Mouse (Mus musculus) 3134 (cell line): ENCODE data around the gene Pik3r1.

Source experiments
- DNase-seq: peaks from one replicate; pipeline ENCODE4 v3.0.0-alpha.2; 2011; ENCODE audit warnings: low spot score; ENCODE audit not compliant: insufficient read length; ENCODE audit errors: extremely low read depth

The Pik3r1 gene

DNA sequence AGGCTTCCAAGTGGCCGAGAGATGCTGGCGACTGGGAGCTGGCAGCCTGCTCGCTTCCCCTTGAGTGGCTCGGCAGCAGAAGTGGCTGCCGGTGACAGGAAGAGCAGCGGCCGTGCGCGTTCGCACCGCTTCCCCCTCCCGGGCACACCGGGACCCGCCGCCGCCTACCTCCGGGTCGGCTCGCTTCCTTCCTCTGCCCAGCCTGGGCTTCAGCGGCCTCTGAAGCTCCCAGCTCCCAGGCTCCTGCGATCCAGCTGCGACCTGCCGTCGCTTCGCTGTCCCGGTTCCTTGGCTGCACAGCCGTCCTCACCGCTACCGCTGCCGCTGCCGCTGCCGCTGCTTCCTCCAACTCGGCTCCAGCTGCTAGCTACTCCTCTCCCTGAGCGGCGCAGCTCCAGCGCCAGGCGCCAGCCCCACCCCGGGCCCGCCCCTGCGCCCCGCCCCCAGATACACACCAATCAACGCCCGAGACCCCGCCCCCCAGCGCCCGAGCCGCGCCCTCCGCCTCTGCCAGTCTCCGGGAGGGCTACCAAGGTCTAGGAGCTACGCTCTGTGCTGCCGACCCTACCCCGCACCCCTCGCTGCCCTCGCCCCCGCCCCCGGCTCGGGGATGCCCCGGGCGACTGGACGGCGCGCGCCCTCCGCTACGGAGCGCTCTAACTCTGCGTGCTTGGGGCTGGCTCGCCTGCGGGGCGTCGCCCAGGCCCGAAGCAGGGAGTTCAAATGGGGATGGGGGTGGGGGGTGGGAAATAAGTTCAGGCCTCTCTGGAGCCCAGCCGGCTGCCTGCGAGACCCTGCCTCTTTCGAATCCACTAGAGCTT is at the start of gene Pik3r1:
Gene Pik3r1 (minus strand): TSS at position 409 of the 821 bp plus-strand sequence.
- peak; percentile 94 for DNase-seq

DNA sequence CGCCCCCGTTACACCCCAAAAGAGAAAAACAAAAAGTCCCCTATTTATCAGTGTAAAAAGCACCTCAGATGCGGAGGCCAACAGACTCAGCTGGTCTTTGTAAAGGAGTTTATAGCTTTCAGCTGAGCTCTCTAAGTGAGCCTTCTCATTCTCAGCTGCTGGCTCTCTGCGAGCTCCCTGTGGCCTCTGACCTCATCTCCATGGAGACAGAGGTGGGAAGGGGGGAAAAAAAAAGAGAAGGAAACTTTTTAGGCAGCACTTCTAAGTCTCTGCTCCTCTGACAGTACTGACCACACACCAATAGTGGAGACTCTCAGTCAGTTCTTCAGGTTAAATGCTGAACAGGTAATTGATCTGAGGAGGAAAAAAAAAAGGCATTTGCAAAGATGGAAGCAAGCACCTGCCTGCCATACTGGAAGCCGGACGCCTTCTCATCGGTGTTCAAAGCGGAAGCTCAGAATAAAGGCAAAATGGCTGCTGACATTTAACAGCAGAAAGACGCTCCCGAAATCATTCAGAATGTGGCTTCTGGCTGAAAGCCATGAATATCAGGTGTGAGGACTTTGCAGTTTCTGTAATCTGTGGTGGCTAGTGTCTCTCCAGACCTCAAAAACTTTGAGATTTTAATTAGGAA is 45.4 kb upstream of the Pik3r1 start:
- no peak for DNase-seq

DNA sequence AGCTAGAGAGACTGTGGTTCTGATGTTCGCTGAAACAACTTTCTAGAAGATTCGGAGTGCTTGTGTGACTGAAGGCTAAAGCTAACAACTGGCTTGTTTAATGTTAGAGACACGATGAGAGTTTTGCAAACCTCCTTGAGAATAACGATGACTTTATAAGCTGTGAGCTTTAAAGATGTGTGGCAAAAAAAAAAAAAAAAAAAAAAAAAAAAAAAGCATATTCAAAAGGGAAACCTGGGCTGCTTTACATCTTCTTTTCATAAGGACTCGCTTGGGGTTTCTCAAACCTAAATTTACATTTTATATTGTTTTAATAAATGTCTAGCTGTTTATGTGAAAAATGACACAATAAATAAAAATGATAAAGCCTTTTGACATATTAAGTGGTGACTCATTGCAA is 44.3 kb upstream of the Pik3r1 start:
- DNase-seq: no peak

DNA sequence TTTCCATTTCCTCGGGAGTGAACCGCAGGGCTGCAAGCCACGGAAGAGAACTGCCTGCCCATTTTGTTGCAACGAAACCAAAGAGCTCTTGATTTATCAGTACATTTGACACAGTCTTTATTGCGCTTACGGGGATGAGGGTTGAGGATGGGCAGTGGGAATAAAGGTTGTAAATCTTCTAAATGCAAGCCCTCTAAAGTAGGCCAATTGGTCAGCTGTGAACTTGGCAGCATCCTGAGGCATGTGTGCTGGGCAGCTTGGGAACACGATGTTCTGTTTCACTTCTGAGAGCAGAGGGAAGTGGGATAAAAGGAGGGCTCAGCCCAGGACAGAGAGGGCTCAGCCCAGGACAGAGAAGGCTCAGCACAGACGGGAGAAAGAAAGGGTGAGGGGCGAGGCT is 43.9 kb upstream of the Pik3r1 start:
- no peak for DNase-seq

DNA sequence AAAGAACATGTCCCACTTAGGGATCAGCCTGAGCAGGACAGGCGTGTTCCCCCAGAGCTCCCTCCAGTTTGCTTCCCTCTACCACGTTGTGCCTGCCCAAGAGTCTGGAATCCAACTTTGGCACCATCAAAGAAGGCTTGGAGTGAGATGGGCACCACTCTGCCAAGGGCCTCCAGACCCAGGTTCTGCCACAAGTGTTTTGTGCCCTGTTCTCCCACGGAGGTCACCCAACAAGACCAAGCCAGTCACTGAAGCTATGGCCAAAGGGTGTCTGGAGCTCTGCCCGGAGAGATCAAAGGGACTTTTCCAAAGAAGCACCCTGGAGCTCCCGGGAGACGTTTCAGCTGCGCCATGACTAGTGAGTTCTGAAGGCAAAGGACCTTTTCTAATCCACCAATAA is 42.6 kb upstream of the Pik3r1 start:
- no peak for DNase-seq

DNA sequence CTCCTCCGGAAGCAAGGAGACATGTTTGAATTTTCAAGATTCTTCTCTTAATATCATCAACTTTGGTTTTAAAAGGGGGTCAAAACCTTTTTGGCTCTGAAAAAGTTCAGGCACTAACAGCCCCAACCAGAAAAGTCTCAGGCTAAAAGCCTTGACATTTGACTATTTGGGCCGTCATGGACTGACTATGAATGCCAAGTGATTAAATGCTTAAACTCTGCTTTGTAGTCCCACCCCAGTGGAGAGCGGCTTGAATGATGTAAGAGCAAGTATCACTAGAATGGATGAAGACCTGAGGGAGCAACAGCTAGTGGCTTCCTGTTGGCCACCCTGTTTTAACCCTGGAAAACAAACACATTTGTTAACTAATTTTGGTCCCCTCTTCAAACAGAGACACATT is 41.8 kb upstream of the Pik3r1 start:
- DNase-seq: no peak

DNA sequence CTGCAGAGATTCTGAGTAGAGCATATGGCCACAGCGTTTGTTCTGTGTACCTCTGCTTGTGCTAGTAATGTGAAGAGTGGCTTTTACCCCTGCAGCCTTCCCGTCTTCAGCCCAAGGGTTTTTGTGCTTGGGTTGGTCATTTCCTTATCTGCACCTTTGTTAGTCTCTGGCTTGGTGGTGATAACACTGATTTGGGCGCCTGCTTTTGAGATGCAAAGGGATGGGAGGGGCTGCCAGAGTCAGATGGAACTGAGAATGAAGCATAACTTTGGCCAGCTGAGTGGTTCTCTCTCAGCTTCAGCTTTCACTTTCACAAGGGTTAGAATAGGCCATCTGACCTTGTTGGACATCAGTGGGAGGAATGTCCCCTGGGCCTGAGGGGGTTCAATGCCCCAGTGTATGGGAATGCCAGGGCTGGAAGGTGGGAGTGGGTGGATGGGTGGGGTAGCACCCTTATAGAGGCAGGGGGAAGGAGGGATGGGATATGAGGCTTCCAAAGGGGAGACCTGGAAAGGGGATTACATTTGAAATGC is 37.6 kb upstream of the Pik3r1 start:
- DNase-seq: no peak

DNA sequence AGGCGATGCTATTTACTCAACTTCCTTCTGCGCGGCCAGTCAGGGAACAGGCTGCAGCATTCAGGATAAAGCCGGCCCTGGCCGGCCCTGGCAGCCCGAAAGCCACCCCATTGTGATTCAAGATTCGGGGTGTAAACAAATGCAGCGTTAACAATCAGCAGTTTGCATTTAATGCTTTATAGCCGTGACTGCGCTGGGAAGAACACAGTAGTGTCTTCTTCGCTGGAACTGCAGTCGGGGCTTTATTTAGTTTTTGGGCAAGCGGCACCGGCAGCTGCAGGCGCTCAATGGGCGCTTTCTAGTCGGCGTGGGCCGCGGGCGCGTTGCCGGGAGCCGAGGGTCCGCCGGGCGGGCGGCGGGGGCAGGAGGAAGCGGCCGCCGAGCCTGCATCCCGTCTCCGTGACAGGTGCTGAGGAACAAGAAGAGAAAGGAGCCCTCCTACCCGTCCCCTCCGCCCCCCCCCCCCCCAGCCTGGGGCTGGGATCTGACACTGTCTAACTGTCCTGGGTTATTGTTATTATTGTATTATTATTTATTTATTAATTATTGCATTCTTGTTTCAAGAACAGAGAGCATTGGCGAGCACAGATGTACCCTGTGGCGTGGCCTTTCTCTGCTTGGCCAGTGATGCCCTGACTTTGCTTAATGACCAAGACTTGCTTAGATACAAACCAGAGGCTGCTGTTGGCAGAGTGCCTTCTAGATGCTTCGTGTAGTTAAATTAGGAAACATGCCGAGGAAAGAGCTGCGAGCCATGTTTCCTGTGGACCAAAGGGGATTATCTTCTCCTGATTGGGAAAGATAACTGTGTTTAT is 33.6 kb upstream of the Pik3r1 start:
- no peak for DNase-seq

DNA sequence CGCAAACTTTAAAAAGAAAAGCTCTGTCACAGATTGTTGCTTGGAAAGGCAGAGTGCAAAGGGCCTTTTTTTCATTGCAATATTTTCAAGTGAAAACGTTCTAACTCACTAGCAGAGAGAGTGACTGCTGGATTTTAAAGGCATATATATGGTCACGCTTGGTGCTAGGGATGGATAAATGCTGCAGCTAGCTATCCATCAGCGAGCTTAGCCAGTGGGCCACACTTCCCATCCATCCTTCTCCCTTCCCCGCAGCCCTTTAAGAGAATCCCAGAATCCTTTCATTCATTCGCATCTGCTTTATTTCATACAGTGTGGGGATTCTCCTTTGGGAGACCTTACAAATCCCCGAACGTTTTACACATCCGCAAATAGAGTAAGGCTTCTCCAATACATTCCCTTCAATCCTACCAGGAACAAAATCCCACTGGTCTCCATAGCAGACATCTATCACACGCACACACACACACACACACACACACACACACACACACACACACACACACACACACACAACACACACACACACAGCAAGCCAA is 32.9 kb upstream of the Pik3r1 start:
- DNase-seq: no peak

DNA sequence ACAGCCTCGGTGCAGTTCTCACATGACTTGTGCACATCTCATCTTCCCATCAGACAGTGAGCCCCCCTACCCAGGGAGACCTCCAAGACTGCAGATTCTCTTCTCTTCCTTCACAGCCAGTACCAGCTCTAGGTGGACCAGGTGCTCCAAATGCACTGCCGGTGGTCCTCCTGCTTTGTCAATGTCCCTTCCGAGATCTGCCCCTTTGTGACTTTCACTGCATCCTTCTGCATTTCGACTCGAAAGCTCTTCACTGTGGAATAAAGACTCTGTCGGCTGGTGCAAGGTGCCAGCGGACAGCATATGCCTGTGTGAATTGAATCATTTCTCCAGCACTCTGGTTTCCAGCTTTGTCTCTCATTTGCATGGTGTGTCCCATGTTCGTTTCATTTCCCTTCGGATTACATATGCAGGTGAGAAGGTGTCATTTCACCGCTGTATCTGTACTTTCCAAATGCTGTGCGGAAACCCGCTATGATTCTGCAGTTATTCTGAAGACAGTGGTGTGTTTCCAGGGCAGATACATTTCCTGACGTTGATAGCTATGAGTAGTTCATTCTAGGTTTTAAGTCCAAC is 32.1 kb upstream of the Pik3r1 start:
- DNase-seq: no peak

DNA sequence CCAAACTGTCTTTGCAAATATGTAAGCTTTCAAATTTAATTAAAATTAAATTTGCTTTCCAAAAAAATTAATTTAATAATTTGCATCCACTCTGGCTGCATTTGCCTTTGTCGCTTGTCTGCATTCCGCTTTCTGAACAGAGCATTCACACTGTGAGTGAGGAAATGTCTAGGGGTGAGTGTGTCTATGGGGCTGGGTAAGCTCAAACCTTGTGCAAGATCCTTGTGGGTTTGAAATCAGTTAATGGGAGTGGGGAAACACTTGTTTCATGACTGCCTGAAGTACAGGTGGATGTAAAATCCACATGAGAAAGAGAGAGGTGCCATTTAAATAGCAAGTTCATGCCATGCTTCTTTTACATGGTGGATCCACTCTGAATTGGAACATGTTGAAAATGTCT is 31.3 kb upstream of the Pik3r1 start:
- DNase-seq: no peak

DNA sequence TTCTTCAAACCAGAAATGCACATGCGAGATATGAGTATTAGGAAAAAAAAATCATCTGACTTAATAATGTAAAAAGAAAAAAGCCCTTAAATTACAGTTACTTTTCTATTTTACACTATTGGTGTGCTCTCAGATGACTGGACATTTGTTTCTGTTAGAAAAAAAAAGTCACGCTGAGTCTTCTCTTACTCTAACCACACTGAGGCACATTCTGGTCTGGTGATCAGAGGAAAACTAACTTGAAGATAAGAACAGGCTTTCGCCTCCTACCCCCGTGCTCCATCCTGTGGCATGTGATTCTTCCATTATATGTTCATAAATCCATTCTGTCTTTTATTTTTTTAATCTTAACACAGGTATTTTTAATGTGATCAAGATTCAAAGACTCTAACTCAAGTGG is 30.5 kb upstream of the Pik3r1 start:
- no peak for DNase-seq

DNA sequence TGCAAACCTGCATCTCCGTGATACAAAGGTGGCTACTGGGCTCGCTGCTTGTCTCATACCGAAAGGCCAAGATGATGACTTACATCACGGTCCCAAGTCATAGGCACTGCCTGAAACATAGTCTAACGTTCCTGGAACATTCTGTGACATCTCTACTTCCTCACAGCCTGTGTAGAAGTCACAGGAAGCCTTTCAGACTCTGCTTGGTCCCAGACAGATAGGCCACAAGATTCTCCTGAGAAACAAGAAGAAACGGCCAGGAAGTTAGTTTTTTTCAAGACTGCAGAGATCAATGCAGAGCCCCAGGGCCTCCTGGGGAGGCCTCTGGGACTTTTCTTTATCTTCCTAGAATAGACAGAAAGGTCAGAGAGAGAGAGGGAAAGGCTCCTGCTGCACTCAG is 29.0 kb upstream of the Pik3r1 start:
- DNase-seq: no peak

DNA sequence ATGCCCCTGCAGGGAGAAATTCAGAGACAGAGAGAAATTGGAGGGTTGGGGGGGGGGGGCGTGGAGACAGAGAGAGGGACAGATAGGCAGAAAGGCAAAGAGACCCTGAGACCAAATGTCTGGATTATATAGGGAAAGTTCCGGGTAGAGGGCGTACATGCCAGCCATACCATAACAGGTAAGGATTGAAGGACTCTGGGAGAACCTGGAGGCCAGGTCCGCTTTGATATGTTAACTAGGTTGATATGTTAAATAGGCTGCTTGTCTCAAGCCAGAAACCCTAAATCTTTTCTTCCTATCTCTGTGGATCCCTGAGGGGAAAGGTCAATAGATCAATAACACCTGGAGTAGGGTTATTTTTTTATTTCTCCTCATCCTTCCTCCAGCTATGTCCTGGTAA is 17.7 kb upstream of the Pik3r1 start:
- DNase-seq: no peak

DNA sequence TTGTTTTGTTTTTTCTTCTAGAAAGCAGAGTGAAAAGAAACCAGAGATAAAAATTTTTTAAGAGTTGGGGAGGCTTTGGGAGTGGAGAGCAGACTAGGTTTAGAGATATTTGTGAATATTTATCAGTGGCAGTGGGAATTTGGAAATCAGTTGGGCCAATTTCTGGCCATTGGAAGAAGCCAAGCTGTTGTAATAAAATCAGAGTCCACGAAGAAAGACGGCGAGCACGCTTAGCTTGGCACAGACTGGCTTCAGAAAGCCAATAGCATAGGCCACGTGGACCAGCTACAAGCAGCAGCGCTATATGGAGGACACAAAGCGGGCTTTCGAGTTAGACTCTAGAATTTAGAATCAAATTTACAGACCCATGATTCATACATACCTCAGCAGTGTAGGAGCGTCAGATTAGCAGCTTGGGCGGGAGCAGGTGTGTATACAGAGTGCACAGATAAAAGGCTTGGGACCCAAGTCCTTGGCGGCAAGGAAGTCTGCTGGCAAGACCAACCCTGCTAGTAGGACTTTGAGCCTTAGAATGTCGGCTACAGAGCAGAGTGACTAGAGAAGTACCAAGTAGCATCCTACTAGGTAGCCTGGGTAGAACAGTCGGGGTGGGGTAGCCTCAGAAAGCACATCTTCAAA is 16.8 kb upstream of the Pik3r1 start:
- DNase-seq: no peak

DNA sequence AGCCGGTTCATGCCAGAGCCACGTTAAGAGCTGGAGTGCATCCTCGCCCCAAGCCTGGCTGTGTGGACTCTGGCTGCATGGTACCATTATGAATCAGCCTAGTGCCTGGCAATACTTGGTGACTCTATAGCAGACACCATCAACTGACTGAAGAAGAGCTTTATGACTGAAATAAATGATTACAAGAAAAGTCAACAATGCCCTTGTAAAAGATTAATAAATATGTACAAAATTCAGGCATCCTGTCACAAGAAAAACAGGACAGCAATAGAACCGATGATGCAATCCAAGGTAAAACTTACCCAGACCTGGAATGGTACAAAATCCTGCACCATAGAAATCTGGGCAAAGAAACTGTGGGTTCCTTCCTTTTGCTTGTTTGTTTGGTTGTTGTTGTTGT is 11.0 kb upstream of the Pik3r1 start:
- no peak for DNase-seq

DNA sequence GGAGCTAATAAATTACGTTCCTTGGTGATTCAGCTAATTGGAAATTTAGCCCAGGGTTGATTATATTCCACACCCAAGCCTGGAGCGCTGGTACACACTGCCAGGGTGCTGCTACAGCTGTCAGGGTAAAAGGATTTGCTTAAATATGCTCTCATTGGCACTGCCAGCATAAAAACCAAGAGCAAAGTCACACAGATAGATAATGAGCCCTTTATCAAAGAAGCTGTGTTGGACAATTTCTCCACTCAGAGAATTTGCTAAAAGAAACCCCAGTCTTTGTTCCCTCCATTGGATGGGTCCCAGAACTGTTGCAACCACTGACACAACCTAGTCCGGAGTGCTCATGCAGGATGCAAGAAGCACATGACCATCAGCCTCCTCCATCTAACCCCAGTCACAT is 9.8 kb upstream of the Pik3r1 start:
- DNase-seq: no peak

DNA sequence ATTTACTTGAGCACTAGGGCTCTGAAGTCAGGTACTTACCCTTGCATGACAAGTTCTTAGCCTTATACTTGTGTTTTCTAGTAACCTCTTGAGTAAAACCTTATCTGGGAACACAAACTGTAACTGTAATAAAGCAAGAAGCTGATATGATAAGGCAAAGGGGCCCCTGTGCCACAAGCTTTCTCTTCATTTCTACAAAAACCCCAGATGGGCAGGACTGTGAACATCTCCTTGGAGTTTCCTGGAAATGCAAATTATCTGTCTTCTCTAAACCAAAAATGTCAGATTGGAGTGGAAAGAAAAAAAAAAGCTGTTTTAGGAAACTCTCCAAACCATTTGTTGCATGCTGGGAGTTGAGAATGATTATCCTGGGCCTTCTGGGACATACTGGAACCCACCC is 3.1 kb upstream of the Pik3r1 start:
- DNase-seq: no peak

DNA sequence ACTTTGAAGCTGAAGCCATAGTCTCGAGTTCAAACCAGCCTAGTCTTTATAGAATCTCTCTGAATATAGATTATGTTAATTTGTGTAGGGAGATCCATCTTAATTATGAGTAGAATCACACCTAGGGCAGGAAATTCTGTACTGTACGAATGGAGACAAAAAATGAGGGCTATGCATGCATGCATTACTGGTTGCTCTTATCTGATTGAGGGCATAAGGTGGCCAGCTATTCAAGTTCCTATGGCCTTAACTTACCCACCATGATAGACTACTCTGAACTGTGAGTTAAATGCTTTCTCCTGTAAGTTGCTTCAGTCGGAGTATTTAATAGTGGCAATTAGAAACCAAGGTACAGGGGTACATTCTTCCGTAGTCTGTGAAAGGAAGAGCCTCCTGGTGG is 1.9 kb upstream of the Pik3r1 start:
- no peak for DNase-seq

DNA sequence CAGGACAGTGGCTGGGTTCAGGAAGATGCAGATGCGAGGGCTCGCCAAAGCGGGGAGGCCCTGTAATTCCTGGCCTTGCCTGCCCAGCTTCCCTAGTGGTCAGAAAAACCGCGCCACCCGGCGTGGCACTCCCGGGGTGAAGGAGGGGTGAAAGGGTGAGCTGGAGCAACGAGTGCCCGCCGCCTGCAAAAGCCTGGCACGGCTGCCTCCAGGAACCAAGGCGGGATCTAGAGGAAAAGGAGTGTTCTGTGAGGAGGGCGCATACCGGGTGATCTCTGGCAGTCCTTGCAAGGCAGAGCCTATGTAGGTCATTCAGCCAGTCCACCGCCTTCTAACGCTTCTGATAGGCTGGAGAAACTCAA is 594 bp upstream of the Pik3r1 start:
- DNase-seq: peak; percentile 92
